Mouse (Mus musculus) olfactory bulb, adult 2 months (tissue): ENCODE results near the gene Gm42421.

Experiments used
- CTCF ChIP-seq: fragments of 200-500 bp; IDR thresholded peaks from 2 replicates; pipeline ENCODE4 v1.5.1; 2012; ENCODE audit warnings: low read depth, mild to moderate bottlenecking, low read length, moderate library complexity; ENCODE audit not compliant: insufficient read depth
- POLR2A ChIP-seq: fragments of 200-500 bp; IDR thresholded peaks from 2 replicates; pipeline ENCODE4 v1.6.1; 2012; ENCODE audit warnings: mild to moderate bottlenecking, low read depth, low read length, moderate library complexity; ENCODE audit not compliant: insufficient read depth

DNA sequence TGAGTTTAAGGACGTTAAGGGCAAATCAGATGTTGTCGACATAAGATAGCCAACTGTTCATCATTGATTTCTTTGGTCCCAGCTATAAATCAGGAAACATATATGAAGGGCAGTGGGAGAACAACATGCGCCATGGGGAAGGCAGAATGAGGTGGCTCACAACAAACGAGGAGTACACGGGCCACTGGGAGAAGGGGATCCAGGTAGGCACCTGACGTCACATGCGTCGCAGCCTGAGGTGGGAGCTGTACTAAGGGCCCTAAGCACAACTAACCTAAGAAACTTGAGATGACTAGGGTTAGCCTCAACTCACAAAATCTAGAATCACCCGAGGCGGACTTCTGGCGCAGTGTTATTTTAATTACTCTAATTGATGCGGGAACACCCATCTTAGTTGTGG lies 20.4 kb downstream of the Gm42421 start:
- no peak for TF ChIP-seq POLR2A
- TF ChIP-seq CTCF, result no peak
